Mouse (Mus musculus) mesoderm, embryonic 11.5 days (tissue): ENCODE measurements at regions not wholly inside any gene's neighbourhood (a gene's known extent, or its start where the extent isn't known, plus 50 kb on each side); places are given as distances from the start of the nearest gene placed in this dataset.

Experiments used
- DNase-seq: peaks from one replicate; pipeline ENCODE4 v3.0.0-alpha.2; 2012; ENCODE audit warnings: low read depth, low spot score

DNA sequence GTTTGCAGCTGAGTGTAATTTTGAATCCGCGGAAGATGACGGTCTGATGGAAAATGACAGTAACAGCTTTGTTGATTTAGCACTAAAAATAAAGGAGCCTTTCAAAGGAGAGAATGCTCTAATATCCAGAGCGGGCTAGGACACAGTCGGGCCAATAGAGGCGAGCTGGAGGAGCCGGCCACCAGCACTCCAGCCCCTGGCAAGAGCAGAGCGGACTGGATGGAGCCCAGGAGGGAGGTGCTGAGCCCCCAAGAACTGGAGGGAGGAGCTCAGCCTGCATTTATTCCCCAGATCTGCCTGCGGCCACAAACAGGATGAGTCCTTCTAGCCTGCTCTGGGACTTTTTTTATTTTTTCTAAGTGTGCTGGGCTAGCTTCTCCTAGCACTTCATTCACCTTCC, 426.9 kb downstream of the Insc start:
- no peak for DNase-seq

DNA sequence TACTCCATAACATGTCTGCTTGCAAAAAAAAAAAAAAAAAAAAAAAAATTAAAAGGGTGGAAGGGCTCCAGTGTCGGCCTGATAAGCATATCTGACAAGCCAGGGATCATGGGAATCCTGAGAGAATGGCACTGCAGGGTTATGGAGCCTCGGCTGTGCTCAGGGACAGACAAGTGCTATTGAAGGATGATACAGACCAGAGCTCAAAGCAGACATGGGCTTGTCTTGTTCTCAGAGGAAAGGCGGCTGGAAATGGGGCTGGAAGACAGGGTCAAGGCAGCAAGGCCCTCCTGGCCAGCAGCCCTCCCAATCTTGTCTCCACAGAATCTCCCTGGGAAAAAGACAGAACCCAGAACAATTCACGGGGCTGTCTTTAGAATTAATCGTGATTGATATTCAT, 449.0 kb downstream of the Insc start:
- DNase-seq: no peak

DNA sequence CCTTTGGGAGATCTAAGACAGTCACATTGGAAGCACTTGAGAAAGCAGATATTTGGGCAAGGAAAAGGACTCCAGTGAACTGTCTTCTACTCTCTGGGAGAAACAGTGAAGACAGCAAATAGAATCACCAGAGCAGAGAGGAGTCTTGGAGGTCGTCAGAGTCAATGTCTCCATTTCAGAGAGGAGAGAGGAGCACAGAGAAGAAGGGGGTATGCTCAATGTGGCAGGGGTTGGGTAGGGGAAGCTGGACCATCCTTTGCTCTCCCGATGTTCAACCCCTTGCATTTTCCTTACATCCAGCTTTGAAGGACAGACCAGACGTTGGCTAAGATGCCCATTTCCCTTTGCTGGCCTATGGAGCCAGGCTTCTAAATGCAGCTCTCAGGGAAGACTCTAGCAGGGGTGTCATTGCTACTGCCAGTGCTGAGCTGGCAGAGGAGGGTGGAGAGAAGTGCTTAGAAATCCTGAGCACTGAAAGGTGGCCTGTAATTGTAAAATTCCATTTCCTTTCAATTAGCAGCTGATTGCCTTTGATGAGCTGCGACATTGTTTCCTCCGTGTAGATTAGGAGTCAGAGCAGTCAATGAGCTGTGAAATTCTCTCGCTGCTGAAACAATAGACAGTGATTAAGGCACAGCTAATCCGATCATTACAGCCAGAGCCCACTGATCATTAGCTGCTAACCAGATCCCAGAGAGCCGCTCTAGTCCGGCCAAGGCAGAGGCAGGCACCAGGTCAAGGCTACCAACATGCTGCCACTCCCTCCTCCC, 449.7 kb downstream of the Insc start:
- peak; percentile 2 for DNase-seq

DNA sequence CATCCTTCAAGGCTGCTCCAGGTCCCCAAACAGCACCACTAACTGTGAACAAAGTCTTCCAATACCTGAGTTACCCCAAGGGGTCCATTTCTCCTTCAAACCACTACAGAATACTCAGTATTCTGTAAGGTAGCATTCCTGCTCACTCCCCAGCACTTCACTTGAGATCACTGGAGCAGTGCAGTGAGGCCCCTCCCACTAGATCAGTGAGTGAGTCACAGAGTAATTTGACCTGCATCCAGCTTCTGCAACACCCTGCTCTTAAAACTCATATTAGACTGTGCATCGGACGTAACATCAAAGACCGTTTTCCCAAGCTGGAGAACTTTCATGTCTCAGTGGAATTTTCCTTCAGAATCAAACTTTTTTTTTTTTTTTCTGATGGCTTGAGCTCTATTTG, 461.4 kb downstream of the Insc start:
- DNase-seq: peak; percentile 8

DNA sequence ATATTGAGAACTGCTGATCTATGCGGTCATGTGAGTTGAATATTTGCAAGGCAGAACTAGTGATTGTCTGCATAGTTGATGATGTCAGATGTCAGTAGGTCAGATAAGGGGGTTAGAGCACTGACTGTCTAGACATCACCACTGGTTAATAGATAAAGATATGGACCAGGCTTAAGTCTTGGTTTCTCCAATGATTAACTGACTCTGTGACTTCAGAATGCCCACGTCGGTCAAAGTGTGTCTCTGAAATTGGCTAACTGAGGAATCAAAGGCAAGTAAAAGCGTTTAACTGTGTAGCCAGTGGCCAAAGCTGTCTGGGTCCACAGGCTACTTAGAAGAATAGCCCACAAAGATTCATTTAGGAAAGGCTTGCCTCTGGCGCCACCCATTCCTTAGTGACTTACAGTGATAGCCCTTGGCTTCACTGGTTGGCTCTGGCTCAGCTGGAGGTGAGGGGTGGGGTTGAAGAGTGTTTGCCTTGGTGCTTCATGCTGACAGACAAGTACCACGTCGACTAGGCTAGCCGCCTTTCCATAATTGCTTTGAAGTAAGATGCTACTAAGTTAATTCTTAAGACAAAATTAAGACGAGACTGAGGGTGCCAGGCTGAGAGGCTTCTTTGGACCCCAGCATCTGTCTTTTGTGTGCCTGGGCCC, 463.1 kb downstream of the Insc start:
- no peak for DNase-seq

DNA sequence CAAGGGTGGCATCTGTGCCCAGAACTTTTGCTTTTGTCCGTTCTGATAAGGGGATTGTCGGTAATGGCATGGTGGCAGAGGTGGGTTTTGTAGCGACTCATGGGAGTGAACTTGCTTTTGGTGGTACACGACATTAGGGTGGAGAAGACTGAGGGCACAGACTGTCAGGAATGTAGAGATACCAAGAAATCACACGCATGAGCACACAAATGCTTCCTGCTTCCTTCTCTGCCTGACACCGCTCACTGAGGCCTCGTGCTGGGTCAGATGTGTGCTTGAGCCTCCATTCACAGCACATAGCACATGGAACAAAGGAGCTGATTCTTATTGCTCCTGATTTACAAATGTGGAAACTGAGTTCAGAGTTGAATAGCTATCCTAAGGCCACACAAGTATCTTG, 465.3 kb downstream of the Insc start:
- DNase-seq: no peak

DNA sequence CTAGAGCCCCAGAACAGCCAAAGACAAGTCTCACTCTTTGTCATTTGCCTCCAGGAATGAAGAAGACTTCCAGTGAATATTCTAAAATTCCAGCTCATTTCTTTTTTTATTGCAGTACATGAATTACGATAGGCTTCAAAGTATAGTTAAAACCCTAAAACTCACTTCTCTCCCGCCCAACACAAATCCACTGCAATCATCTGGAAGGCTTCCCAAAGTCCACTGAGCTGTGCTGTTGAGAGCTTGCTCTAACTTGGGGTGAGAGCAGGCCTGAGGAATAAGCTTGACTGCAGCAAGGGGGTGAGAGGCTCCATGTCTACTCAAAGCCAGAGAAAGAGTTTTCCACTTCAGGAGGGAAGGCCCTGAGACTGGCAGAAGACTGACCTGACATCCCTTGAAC, 466.5 kb downstream of the Insc start:
- DNase-seq: no peak

DNA sequence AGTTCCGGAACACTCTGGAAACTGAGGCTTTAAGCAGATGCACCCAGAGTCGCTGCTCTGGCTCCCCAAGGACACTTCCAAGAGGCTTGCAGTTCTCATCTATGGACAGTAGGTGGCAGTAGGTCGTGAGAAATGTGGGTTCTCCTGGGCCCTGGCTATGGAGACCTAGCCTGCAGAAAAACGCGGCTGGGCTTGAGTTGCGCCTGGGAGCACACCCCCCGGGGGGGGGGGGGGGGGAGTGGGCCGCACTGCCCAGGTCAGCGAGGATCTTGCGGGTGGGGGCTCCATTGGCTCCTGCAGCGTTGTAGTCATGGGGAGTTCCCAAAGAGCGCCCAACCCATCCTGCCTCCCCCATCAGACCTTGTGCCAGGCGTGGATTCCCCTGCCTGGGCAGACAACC, 473.3 kb downstream of the Insc start:
- DNase-seq: peak; percentile 92

DNA sequence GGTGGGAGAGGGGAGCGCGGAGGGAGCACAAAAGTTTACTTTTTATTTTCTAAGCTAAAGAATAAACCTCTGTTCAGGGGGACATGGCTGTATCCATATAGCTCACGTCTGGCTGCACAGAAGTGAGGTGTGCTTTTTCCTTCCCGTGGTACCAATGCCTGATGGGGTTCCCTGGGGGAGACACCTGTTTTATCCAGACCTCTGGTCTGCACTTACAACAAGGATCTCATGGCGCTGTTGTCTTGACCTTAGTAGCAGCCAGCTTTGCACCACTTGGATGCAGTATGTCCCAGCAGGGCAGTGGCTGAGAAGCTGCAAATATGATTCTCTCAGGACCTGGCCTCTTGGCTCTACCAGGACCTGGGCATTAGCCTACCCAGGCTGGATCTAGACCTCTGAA, 473.8 kb downstream of the Insc start:
- peak; percentile 34 for DNase-seq

DNA sequence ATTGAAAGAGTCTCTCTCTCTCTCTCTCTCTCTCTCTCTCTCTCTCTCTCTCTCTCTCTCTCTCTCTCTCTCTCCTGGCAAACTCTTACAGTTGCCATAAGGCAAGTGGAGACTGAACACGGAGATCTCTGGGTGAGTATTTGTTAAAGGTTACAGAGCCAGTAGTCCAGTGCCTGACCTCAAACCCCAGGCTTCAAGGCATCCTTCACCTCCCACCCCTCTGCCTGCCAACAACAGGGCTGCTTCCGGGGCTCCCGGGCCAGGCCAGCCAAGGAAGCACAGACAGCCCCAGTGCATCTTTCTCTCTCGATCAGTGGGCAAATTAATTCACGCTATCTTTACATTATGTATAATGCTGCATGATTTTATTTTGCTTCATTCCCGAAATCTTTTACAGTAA, 474.2 kb downstream of the Insc start:
- no peak for DNase-seq

DNA sequence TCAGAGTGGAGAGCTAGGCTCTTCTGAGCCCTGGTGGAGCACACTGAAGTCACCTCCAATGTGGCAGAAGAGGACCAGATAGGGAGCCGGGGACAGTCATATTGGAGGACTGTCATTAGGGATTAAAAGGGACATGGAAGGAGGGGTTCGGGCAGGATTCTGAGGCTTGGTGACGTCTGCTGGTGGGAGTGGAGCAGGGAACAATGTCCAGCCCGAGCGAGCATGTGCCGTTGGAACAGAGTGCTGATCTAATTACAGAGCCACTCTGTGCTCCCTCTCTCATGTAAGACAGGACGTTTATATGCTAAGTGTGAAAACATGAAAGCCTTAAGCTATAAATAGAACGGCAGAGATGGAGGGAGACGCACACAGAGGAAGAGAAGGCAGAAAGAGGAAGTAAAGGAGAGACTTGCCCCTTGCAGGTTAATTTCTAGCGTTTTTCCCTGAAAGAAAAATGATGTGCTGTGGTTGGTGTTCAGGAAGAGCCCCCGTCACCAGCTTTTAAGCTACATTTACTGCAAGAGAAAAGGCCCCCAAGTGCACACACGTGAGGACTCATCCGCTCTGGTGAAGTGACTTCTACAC, 475.2 kb downstream of the Insc start:
- no peak for DNase-seq

DNA sequence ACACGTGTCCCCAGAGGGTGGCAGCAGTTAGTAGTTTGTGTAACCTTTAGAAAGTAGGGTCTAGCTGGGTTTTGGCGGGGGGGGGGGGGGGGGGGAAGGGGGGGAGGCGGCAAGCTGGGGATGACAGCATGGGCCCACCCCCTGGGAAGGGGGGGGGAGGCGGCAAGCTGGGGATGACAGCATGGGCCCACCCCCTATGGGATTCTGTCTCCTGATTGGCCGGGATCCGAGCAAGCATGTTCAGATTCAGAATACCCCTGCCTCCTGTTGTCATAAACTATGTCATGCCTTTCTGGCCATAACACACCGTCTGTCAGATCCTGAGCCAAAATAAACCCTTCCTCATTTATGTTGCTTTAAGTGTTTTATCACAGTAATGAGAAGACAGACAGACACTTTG, 479.1 kb downstream of the Insc start:
- no peak for DNase-seq

DNA sequence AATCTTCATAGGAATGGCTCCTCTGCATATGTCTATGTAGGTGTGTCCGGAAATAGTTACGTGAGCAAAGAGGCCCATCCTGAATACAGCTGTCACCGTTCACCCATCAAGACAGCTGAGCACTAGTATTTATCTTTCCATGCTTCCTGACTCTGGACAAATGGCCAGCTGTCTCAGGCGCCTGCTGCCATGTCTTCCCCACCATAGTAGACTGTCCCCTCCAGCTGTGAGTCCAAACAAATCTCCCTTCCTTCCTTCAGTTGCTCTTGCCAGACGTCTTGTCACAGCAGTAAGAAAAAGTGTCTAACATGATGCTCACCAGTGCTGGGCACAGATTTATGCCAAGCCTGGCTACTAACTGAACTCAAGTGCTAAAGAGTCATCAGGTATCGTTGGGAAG, 487.0 kb downstream of the Insc start:
- no peak for DNase-seq

DNA sequence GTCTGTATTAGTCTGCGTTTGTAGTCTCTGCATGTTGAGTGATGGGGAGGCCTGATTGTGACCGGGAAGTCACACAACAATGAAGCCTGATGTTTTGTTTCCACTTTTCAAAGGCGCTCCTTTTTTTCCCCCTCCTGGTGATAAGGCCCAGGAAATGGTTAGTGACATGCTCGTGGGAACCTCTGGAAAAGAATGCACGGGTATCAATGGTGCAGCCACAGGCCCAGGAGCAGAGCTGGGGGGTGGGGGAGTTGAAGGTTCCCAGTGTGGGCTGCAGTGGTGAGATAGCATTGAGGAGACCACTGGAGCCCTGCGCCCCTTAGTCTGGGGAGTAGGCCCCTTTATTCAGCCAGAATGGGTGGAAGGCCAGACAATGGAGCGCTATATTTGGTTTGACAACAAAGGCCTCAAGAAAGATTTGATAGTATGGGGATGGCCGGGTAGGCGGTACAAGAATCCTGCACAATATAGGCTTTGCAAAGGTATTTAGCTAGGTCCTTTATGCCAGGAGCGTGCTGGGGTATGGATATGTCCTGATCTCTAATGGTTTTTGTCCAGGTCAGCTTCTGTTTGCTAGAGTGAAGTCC, 490.4 kb downstream of the Insc start:
- no peak for DNase-seq

DNA sequence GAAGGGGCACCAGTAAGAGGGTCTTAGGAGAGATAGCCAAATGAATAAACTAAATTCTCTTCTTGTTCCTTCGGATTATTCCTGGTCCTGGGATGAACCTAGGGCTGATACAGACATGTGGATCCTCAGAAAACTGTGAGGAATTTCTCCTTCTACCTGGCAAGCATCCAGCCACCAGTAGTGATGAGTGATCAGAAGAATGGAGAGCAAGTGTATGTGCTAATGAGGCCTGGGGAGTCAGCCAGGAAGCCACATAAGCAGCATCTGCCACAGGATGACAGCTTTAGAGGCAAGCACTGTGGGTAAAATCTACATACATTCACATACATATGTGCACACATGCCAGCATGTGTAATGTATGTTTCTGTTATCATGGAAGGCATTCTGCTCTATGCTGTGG, 493.6 kb downstream of the Insc start:
- DNase-seq: no peak

DNA sequence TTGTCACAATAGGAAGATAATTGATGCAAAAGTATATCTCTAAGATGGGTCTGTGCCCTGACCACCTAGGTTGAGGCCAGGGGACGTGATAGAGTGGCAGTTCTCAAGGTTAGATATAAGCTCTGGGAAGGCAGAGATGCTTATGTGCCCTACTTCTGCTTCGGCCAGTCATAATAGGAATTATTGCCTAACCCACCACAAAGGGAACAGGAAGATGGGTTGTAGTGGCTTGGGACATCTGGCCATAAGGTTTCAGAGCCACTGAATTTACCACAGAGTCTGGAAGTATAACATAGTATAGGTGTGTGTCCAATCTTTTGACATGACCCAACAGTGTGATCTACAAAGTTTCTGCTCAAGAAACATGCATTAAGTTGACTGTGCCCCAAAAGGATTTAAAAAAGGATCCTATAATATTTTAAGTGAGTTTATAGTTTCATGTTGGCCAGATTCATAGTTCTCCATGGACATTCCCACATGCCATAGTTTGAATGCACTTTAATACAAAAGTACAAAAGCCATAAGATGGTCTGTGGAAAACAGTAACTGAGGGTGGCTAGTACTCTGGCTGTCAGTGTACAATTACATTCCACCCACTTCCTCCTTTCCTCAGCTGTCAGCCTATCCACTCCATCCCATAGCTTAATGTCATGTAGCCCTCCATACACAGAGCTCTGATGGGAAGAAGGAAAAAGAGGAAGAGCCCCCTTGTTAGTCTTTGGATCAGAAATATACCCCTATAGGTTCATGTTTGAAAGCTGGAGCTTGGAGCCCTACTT, 508.3 kb downstream of the Insc start:
- no peak for DNase-seq

DNA sequence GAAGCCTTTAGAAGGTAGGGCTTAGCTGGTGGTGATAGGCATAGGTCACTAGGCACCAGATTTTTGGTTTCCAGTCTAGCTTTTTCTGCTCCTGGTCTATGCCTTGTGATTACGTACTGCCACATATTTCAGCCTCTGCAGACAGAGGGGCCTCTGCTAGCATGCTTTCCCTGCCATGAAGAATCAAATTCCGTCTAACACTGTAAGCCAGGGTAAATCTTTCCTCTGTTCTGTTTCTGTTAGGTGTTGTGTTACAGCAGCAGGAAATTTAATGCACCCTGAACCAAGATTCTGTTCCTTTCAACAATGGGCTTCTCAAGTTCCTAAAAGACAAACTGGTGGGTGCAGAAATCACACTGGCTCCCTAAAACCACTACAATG, 508.9 kb downstream of the Insc start:
- no peak for DNase-seq

DNA sequence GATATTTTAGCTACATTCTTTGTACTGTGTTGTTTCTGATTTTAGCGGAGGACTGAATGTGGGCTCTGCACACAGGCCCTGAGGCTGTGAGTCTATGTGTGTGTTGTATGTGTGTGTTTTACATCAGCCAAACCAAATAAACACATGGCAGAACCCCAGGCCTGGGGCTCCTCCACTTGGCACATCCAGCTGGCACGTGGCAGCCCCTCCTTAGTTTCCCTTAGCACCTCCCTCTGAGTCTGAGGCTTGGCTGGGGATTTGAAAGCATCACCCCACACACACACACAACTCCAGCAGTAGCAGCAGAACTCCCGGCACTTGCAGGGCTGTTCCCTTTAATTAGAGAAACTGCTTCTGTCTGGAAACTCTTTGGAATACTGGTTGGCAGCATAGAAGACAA, 515.1 kb downstream of the Insc start:
- no peak for DNase-seq

DNA sequence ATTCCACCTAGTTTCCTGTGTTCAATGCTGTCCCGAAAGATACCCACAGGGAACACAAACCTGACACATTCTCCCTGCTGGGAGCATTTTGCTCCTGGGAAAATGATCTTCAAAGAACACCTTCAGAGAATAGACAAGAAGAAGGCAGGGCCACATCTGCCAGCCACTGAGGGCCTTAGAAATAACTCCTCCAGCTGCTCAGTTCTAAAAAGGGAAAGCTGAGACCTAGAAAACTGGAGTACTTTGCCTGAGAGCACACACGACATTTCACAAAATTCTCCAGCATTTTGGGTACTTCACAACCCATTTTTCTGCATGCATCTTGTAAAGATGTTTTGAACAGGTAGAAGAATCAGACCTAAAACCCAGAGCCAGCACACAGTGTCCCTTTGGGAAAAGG, 519.6 kb downstream of the Insc start:
- DNase-seq: no peak

DNA sequence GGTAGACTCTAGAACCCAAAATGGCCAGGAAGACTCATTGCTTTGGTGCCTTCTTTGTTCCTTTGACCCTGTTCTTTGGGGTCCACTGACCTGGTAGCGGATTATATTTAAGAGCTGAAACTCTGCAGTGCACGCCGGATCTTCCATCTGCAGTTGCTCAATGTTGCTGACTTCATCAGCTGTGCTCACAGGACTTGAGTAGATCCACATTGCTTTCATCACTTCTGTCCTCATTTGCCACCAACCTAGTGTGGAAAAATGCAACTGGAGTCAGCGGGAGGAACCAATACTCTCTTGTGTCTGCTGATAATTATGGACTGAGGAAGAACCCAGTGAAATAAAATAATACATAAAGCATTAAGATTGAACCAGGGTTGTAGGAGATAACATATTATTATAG, 522.6 kb downstream of the Insc start:
- DNase-seq: no peak

DNA sequence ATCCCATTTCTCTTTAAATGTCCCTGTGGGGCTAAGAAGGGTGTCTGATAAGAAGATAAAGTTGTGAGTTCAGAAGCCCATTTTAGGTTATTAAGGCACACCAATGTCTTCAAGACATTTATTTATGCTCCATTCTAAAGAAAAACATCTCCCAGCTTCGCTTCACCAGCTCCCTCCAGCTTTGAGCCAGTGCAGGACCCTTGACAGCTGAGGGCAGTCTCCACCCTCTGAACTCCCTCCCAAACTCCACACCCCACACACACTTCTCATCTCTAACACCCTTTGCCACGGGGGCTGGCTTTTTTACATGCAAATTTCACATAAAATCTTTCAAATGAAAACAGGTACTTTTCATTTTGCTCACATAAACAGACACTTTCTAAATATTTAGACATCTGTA, 527.3 kb downstream of the Insc start:
- no peak for DNase-seq

DNA sequence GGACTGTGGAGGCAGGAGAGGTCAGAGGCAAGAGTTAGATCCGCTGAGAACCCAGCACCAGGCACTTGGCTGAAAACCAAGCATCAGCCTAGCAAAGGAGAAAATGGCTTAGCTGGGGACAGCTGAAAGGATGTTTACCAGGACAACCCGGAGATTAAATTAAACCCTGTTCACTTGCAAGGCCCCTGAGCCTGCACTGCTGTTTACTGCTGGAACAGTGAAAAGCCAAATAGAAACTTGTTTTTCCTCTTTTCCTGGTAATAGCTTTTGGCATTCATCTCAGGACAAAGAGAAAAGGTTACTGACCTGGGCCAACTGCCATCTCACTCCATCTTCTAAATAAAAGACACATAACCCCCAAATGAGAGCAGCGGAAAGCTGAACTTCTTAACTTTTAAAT, 531.3 kb downstream of the Insc start:
- DNase-seq: no peak
